Mouse (Mus musculus) limb, embryonic 11.5 days (tissue): ENCODE data around the gene Alkbh2. TPM values are rescaled to one million over a fixed set of nuclear protein-coding genes. Genes with fewer than 3 reads are reported as not detected.

Experiments used
- ATAC-seq: fragments of 200-750 bp; cut with Nextera tagmentation; 2 replicates; pipeline ENCODE4 v1.8.0; 2017; ENCODE audit warnings: low read depth; ENCODE audit not compliant: insufficient number of reproducible peaks, low FRiP score, low TSS enrichment
- DNase-seq: peaks from one replicate; pipeline ENCODE4 v3.0.0-alpha.2; 2015; ENCODE audit warnings: low spot score
- H3K27ac ChIP-seq: fragments of 300-500 bp; sonication (generic); replicated peaks from 2 replicates; pipeline ENCODE4 v1.5.1; 2014; ENCODE audit warnings: low read depth, mild to moderate bottlenecking, low read length
- H3K27me3 ChIP-seq: fragments of 300-500 bp; sonication (generic); 2 replicates; pipeline ENCODE4 v1.6.1; 2014; ENCODE audit warnings: mild to moderate bottlenecking, low read length, mixed read lengths; ENCODE audit not compliant: control insufficient read depth, insufficient read depth
- H3K36me3 ChIP-seq: fragments of 300-500 bp; sonication (generic); 2 replicates; pipeline ENCODE4 v1.6.1; 2014; ENCODE audit warnings: mild to moderate bottlenecking, low read length, moderate library complexity, mixed read lengths; ENCODE audit not compliant: control insufficient read depth, insufficient read depth
- H3K4me1 ChIP-seq: fragments of 300-500 bp; sonication (generic); 2 replicates; pipeline ENCODE4 v1.6.1; 2014; ENCODE audit warnings: low read length, mixed read lengths; ENCODE audit not compliant: control insufficient read depth, insufficient read depth
- H3K4me2 ChIP-seq: fragments of 300-500 bp; sonication (generic); 2 replicates; pipeline ENCODE4 v1.6.1; 2014; ENCODE audit warnings: low read depth, mild to moderate bottlenecking, moderate library complexity; ENCODE audit not compliant: severe bottlenecking
- H3K4me3 ChIP-seq: fragments of 300-500 bp; sonication (generic); 2 replicates; pipeline ENCODE4 v1.5.1; 2014; ENCODE audit warnings: low read depth, low read length
- H3K9ac ChIP-seq: fragments of 300-500 bp; sonication (generic); 2 replicates; pipeline ENCODE4 v1.6.1; 2014; ENCODE audit warnings: mild to moderate bottlenecking, low read length
- H3K9me3 ChIP-seq: fragments of 300-500 bp; sonication (generic); 2 replicates; pipeline ENCODE4 v1.6.1; 2016; ENCODE audit warnings: low read length; ENCODE audit not compliant: control insufficient read depth
- WGBS: fragments of 180-500 bp; shearing (Covaris S2); extraction: QIAGEN DNeasy Blood & Tissue Kit; methylation state at CpG from one replicate; pipeline ENCODE4 v1.1.7; 2014; 5-methylcytosine and 5-hydroxymethylcytosine counted together
- polyA plus RNA-seq: library from polyadenylated mRNA; unstranded; fragments of >200 nt; fragmentation: Nextera tagmentation; extraction: Ambion mirVana; gene quantifications from 2 replicates; pipeline ENCODE4 v1.2.1, GENCODE M21; 2014

Gene Alkbh2
- polyA plus RNA-seq, 1 experiment from 2014 or later = 14.6 TPM

- no peak for ATAC-seq
Measured at GRCm38 (mm10) chr5:114134091-114134534, 6.1 kb upstream of the Alkbh2 start.

GRCm38 (mm10) chr5:114132841-114133240 is 4.8 kb upstream of the Alkbh2 start:
- Histone ChIP-seq H3K9ac (no peak overlapping the region), H3K36me3 (peaks cover 2% of the 10 kb centered on the region; the same call in 1 of the 2 replicates), H3K27me3 (no peaks in the 10 kb centered on the region), H3K27ac (no peak overlapping the region), H3K4me2 (no peak overlapping the region), H3K4me3 (no peak overlapping the region), H3K4me1 (peaks cover 10% of the 10 kb centered on the region), H3K9me3 (no peaks in the 10 kb centered on the region)
- ATAC-seq (no peak), DNase-seq (no peak)
- 84% methylated on average over 6 of the region's 6 CpGs for WGBS

More at GRCm38 (mm10) chr5:114134091-114134534, 6.1 kb upstream of the Alkbh2 start:
- no peak overlapping the region for H3K4me2 ChIP-seq
- H3K4me3 ChIP-seq = no peak overlapping the region
- H3K36me3 ChIP-seq = peaks cover 2% of the 10 kb centered on the region
- H3K9ac ChIP-seq = no peak overlapping the region
- H3K27me3 ChIP-seq = no peaks in the 10 kb centered on the region
- peak; percentile 43 for DNase-seq
- no peak overlapping the region for H3K27ac ChIP-seq
- WGBS = 74% methylated on average over 6 of the region's 6 CpGs
- H3K4me1 ChIP-seq = peaks cover 10% of the 10 kb centered on the region
- no peaks in the 10 kb centered on the region for H3K9me3 ChIP-seq

DNA sequence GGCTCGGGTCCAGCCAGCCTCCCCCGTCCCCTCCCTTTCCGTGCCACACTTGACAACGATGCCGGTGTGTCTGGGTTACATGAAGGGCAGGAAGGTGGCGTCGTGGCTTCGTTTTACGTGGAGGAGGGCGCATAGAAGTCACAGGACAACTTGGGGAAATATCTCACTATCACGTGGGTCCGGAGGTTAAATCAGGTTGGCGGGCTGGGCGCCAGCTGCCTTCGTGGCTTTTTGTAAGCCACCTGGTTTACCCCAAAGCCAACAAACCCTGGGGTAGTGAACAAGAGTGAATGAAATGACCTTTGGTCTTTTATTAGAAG is 3.5 kb upstream of the Alkbh2 start:
- H3K4me1 ChIP-seq = peaks cover 10% of the 10 kb centered on the region
- peak overlapping the region; percentile 84 for H3K4me2 ChIP-seq
- 0% methylated on average over 15 of the region's 15 CpGs for WGBS
- H3K36me3 ChIP-seq = no peaks in the 10 kb centered on the region
- ATAC-seq (no peak), DNase-seq (no peak)
- H3K9me3 ChIP-seq = no peaks in the 10 kb centered on the region
- H3K9ac ChIP-seq = peak overlapping the region; percentile 70
- H3K27ac ChIP-seq = 0 out of 2 replicates have a peak overlapping the region, but pooled peaks have one; percentile 30
- H3K4me3 ChIP-seq = peak overlapping the region; percentile 71
- no peaks in the 10 kb centered on the region for H3K27me3 ChIP-seq

- peak overlapping the region; percentile 71 for H3K4me3 ChIP-seq
- peak; percentile 96 for DNase-seq
- H3K4me2 ChIP-seq = peak overlapping the region; percentile 84
- WGBS = under 1% methylated on average over 84 of the region's 87 CpGs
- H3K36me3 ChIP-seq = no peaks in the 10 kb centered on the region
- no peaks in the 10 kb centered on the region for H3K9me3 ChIP-seq
- peak overlapping the region; percentile 70 for H3K9ac ChIP-seq
- peaks cover 10% of the 10 kb centered on the region for H3K4me1 ChIP-seq
- 0 out of 2 replicates have a peak overlapping the region, but pooled peaks have one; percentile 30 for H3K27ac ChIP-seq
- no peaks in the 10 kb centered on the region for H3K27me3 ChIP-seq
- peak; percentile 97 for ATAC-seq
Measured at GRCm38 (mm10) chr5:114130698-114131520, 2.9 kb upstream of the Alkbh2 start.

DNA sequence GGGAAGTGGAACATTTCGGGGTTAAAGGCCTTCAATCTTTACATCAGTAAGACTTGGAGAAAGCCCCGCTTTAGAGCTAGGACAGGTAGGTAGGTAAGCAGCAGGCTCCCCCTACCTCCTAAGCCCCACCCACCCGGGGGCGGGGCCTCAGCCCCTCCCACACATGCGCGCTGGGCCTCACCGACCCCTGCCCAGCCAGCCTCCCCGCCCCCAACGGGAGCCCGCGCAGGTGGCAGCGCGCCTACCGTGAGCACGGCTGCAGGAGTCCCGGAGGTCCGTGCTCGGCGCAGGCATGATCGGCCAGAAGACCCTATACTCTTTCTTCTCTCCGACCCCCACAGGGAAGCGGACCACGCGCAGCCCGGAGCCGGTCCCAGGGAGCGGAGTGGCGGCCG is 2.2 kb upstream of the Alkbh2 start, which contains the start of gene Ung:
TSS of gene Ung (plus strand) at position 176 of the 395 bp plus-strand sequence.
- 0 out of 2 replicates have a peak within 1 kb of the TSS, but pooled peaks have one; percentile 30 for H3K27ac ChIP-seq
- no peaks in the 10 kb centered on the region for H3K27me3 ChIP-seq
- peak within 1 kb of the TSS; percentile 70 for H3K9ac ChIP-seq
- H3K4me1 ChIP-seq = peaks cover 10% of the 10 kb centered on the region
- peak within 1 kb of the TSS; percentile 71 for H3K4me3 ChIP-seq
- 1% methylated on average over 27 of the region's 29 CpGs for WGBS
- no peaks in the 10 kb centered on the region for H3K9me3 ChIP-seq
- ATAC-seq = peak; percentile 32
- peak; percentile 87 for DNase-seq
- H3K4me2 ChIP-seq = peak within 1 kb of the TSS; percentile 84
- no peaks in the 10 kb centered on the region for H3K36me3 ChIP-seq

- Histone ChIP-seq H3K9me3 (no peaks in the 10 kb centered on the region), H3K4me2 (peak overlapping the region; percentile 84), H3K4me3 (peak overlapping the region; percentile 71), H3K9ac (0 out of 2 replicates have a peak overlapping the region, but pooled peaks have one; percentile 70), H3K36me3 (no peaks in the 10 kb centered on the region), H3K27ac (no peak overlapping the region), H3K4me1 (peaks cover 10% of the 10 kb centered on the region), H3K27me3 (no peaks in the 10 kb centered on the region)
- DNase-seq = no peak
- WGBS = 80% methylated on average over 15 of the region's 15 CpGs
- ATAC-seq = no peak
Measured at GRCm38 (mm10) chr5:114129550-114130210, 1.7 kb upstream of the Alkbh2 start.

DNA sequence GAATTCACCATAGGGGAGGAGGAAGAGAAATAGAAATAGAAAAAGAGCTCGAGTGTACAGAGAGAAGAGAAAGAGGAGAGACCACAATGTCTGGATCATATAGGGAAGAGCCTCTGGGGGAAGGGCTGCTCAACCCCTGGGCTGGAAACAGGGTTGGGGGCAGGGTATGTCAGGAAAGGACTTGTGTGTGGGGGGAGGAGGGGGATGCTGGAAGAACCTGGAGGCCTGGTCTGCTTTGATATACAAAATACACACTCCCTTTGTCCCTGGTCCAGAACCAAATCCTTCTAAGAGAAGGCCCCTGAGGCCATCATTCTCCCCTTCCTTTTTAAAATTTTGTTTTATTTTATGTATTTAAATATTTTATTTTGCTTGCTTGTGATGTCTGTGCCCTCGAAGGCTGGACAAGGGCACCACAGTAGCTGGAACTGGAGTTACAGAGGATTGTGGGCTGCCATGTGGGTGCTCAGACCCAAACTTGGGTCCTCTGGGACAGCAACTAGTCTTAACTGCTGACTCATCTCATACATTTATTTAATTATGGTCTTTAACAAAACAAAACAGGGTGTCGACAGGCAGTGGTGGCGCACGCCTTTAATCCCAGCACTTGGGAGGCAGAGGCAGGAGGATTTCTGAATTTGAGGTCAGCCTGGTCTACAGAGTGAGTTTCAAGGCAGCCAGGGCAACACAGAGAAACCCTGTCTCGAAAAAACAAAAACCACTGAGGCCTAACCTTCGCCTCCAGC is 1.3 kb downstream of the Alkbh2 start:
- peak overlapping the region; percentile 85; the same call in 1 of the 2 replicates for H3K4me2 ChIP-seq
- no peaks in the 10 kb centered on the region for H3K9me3 ChIP-seq
- no peak for DNase-seq
- no peak for ATAC-seq
- H3K27ac ChIP-seq = no peak overlapping the region
- no peak overlapping the region for H3K4me3 ChIP-seq
- no peaks in the 10 kb centered on the region for H3K27me3 ChIP-seq
- peaks cover 3% of the 10 kb centered on the region; the same call in 1 of the 2 replicates for H3K4me1 ChIP-seq
- no peak overlapping the region for H3K9ac ChIP-seq
- 90% methylated on average over 7 of the region's 7 CpGs for WGBS
- 0 out of 2 replicates have a peak, but pooled peaks cover 2% of the 10 kb centered on the region for H3K36me3 ChIP-seq

DNA sequence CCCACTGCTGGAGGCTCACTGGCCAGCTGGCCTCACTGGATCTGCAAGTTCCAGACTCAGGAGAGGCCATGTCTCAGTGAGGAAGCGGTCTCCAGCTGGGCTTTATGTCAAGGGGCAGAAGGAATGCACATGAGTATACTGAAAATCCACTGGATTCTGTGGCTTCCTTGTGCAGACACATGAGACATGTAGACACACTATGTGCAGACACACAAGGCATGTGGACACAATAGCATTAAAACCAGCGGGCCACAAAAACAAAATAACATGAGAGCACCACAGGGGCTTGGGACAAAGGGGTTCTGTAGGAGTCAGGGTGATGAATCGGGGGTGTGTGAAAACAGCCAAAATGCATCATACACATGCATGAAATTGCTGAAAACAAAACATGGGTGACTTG is 2.0 kb downstream of the Alkbh2 start:
- DNase-seq (no peak), ATAC-seq (no peak)
- Histone ChIP-seq H3K4me2 (no peak overlapping the region), H3K27me3 (no peaks in the 10 kb centered on the region), H3K4me3 (no peak overlapping the region), H3K36me3 (0 out of 2 replicates have a peak, but pooled peaks cover 2% of the 10 kb centered on the region), H3K4me1 (no peaks in the 10 kb centered on the region), H3K9ac (no peak overlapping the region), H3K27ac (no peak overlapping the region), H3K9me3 (no peaks in the 10 kb centered on the region)
- WGBS = 95% methylated on average over 3 of the region's 3 CpGs
